Mouse (Mus musculus): Measurements from ENCODE around the gene Atg2b. TPM values are rescaled to one million over a fixed set of nuclear protein-coding genes. Genes with fewer than 3 reads are reported as not detected.

Atg2b gene
- 10 to 100 TPM; 24.5 to 27.4 TPM for total RNA-seq (2023)

GRCm38 (mm10) chr12:105685001-105685691 lies at the start of gene Atg2b:
Gene Atg2b, minus strand, starts transcription at chr12:105685211.

GRCm38 (mm10) chr12:105705799-105706487 lies 20.9 kb upstream of the Atg2b start, which contains the start of gene Ak7:
Gene Ak7, plus strand, starts transcription at chr12:105705976.

DNA sequence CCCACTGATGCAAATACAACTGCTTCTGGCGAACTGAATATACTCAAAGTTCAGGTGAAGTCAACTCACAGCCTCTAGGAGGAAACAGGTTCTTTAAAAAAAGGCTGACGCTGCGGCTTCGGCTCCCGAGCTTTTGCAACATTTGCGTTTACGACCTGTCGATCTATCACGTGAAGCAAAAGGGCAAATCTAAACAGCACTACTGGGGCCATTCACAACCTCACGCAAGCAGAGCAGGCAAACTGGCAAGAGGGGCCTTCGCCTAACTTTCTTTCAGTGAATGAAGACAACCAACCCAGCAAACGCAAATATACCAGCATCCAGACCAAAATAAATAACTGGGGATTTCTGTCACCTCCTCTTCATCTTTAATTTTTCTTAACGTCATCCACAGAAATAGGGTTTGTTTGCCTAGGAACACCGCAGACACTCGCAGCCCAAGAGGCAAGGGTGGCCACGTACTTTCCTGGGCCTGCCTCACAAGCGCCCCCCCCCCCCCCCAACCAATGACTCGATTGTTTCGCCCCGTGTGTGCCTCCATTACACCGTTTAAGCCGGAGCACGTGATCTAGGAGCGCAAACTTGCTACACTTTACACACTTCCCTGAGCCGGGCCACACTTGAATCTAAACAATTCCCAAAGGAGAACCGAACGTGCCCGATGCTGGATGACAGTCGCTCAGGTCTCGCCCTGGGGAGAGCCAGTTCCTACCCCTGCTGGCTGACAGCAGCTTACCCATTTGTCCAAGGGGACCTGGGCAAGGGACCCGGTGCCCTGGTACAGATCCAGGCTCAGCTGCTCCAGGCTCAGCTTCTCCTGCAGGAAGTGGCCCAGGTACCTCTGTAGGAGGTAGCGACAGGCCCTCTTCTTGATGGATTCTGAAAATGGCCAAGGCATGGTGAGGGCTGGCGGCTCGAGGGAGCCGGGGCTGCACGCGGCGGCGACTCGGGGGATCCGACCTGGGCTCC lies 794 bp downstream of the Atg2b start, which contains the start of gene Gskip:
Gene Gskip, plus strand, starts transcription at position 897 of the 969 bp plus-strand sequence.

GRCm38 (mm10) chr12:105602581-105603210 lies 82.3 kb downstream of the Atg2b start, which contains the start of gene Bdkrb1:
Gene Bdkrb1, plus strand, starts transcription at chr12:105603085.

Other genes starting within 250 kb of the Atg2b start
- not detected for gene D430019H16Rik, start 231.4 kb downstream of the Atg2b start, total RNA-seq (2023)
- gene Bdkrb2, start 122.0 kb downstream of the Atg2b start, total RNA-seq (2023): not detected
- gene Bdkrb1, start 82.1 kb downstream of the Atg2b start, total RNA-seq (2023): not detected
- 10 to 100 TPM; 10.9 to 12.6 TPM for gene Gskip, start 382 bp downstream of the Atg2b start, total RNA-seq (2023)
- gene Ak7, start 20.8 kb upstream of the Atg2b start, total RNA-seq (2023): not detected
- 100 to 1,000 TPM; 160 to 183 TPM for gene Papola, start 99.5 kb upstream of the Atg2b start, total RNA-seq (2023)